Mouse (Mus musculus): ENCODE measurements around the gene Hs2st1.

Gene Hs2st1

DNA sequence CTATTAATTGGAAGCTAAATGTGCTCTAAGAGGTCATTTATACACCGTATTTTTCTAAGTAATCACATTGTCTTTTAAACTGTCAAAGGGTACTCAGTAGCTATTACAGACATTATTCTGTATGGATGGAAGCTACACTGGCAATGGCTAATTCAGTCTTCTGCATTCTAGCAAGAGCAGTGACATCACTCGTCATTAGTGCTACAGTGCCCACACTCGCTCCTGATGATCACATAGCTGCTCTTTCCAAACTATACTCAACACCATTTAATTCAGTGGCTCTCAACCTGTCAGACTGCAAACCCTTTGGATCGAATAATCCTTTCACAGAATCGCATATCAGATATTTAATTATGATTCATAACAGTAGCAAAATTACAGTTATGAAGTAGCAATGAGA, 19.3 kb downstream of the Hs2st1 start:
- DNase-seq, result no peak

DNA sequence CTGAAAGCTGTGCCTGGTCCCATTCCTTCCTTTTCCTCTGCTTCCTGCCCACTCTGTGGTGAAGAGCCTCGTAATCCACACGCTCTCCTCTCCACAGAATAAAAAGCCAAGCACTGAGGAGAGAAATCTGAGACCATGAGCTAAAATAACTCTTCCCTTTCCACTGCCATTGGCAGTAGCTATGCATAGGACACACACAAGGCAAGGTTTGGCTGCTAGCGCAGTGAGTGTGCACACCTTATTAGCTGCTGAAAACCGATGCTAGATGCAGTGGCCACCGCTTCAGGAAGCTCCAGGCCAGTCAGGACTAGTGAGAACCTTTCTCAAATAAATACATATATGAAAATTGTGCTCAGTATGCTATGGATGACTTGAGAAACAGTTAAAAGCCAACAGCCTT, 19.9 kb downstream of the Hs2st1 start:
- DNase-seq, result no peak

DNA sequence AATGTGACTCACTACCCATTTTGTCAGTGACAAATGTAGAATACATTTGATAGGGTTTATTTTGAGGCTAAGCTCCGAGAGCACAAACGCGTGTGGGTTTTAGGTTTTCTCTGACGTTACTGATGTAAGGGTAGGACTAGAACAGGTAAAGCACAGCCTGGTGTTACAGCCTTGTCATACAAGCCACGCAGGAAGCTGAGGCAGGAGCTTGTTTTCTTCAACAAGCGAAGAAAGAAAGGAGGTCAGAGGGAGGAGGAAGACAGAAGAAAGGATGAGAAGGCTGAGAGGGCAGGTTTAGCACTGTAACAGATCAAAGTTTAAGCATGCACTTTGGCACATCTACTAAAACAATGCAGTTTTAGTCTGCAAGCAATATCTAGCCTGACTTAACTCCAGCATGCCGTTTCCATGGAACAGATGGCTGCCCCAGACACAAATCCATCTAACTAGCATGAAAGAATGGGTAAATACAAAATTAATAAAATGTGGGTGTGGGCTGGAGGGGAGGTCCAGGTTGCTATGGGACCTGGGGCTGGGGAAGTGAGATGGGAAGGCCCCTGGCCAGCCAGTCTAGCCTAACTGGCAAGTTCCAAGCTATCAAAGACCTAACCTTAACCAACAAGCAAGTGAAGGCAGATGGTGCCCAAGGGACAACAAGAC, 21.7 kb downstream of the Hs2st1 start:
- no peak for DNase-seq

GRCm38 (mm10) chr3:144546490-144546889, 23.5 kb downstream of the Hs2st1 start:
- DNase-seq, result no peak

DNA sequence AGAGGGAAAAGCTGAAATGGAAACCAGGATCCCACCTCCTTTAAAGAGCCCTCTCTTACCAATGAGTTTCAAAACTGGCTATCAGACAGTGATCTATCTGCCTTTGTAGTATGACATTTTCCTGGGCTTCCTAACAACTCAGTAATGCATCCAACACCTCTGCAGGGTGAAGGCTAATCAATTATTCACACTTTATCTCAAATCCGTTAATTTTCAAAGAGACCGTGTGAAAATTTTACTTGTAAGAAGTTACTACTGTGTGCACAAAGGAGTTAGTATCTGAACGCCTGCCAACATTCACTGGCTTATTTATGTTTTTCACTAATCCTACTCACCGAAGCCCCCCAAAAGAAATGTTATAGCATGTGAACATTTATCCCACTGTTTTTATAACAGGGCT, 24.1 kb downstream of the Hs2st1 start:
- no peak for DNase-seq

DNA sequence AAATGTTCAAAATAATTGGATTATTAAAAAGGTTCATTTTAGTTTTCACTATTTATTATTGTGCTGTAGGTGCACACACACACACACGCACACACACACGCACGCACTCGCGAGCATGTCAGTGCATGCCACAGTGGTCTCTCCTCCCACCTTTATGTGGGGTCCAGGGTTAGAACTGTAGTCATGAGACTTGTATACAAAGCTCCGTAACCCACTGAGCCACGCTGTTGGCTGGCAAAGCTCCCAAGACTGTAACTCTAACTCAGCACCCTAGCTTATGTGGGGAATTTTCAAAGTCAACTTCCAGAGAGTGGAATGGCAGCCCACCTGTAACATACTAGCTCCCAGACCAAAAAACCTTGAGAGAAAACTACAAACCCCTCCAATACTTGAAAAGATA, 24.8 kb downstream of the Hs2st1 start:
- no peak for DNase-seq

- no peak for DNase-seq
These were observed 28.0 kb downstream of the Hs2st1 start for GRCm38 (mm10) chr3:144541906-144542438.

- no peak for DNase-seq
These were observed 29.2 kb downstream of the Hs2st1 start for GRCm38 (mm10) chr3:144540805-144541204.

DNA sequence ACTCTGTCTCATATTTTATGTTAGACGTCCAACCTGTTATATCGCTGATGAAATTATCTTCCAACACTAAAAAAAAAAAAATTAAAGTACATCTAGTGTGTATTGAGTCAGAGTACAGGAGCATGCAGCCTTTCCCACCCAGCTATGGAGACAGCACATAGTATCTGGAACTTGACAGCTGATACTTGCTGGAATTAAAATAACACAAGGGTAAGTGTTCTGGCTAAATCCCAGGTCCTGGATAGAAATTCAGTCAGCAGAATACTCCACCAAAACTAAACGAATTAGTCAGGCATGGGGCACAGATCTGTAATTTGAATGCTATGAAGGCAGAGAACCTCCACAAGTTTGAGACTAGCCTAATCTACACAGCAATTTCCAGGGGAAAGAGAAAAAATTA, 30.9 kb downstream of the Hs2st1 start:
- no peak for DNase-seq

DNA sequence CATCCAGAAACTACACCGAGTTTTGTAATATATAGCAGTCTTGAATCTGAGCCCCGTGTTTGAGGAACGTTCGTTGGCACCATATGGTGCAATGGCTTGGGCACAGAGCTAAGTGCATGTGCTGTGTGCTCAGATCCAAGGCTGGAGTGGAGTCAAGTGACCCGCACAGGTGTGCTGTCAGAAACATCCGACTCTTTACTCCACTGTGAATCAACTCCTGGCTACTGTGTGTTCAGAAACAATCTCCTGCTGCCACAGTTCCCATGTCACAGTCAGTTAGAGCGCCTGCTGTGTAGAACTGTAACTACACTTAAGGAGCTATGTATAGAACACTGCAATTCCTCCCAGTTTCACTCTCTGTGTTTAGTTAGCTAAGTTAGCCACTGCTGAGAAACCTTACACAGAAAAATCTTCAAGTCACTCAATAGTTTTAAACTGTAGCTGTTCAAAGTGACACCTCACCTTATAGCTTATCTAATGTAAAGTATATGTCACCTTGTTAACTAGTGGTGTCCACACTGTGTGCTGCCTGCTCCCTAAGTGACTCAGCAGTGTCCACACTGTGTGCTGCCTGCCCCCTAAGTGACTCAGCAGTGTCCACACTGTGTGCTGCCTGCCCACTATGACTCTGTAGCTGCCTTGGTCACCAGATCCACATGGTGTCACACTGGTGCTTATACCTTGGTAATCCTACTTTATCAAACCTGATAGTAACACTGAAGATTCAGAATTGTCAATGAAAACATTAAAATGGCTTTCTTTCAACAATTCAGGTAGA, 32.7 kb downstream of the Hs2st1 start:
- peak; percentile 27 to 36 for DNase-seq

DNA sequence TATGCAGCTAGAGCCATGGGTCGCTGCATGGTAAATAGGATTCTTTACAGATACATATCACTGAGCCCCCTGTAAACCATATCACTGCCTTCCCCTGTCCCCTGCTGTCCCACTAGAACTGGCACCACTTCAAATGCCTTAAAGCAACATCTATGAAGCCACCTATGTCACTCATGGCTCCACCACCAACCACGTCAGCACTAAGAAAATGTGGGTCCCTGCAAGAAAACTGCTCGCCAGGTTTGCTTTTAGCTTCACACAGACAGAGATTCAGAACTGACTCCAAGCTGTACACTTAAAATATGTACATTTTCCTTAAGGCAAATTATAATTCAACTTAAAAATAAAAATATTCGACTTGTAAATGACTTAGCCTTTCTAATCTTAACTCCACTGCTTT, 34.9 kb downstream of the Hs2st1 start:
- no peak for DNase-seq

- DNase-seq, result peak; percentile 63 to 68
These were observed 39.0 kb downstream of the Hs2st1 start for GRCm38 (mm10) chr3:144531023-144531422.

- peak; percentile 40 to 55 for DNase-seq
These were observed 42.1 kb downstream of the Hs2st1 start for GRCm38 (mm10) chr3:144527918-144528317.

DNA sequence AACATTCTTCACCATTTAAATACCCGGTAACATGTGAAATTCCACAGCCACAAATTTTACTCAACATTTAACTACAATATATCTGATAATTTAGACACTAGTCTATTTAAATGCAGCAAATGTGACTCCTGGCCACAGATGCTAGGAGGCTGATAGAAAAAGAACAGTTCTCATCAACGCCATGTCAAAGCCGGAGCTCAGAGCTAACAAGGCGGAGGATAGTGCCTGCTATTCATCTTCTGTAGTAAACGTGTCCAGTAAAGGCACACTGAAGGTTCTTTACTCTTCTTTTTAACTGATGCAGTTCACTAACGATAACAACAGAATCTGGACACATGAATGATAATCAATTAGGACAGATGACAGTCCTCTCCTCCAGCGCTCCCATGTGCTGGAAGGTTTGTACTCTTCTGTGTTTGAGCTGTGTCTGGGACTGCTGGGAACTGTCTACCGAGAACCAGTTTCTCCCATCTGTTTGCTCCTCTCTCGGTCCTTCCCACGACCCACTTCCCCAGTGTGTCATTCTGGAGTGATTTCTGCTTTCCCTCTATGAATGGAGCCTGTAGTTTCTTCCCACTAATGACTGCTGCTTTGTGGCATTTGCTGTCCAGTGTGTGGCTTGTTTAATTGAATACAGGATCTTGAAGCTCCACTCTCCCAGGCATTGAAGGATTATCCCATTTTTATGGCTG, 50.3 kb downstream of the Hs2st1 start:
- no peak for DNase-seq

DNA sequence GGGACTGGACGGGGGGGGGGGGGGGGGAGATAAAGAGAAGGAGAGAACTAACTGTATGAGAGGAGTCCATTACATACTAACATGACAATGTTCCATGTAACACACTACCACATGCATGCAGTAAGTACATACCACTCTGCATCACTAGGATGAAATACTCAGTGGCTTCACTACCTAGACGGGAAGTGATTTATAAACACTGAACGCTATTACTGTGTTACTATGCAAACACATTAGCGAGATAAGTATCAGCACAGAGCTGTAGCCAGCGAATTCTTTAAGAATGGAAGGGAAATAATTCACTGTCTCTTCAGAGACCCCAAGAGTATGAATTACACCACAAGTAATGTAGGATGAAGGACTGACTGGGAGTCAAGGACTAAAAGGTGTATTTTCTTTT, 51.1 kb downstream of the Hs2st1 start:
- DNase-seq, result no peak

GRCm38 (mm10) chr3:144515286-144515685, 54.7 kb downstream of the Hs2st1 start:
- DNase-seq, result no peak

DNA sequence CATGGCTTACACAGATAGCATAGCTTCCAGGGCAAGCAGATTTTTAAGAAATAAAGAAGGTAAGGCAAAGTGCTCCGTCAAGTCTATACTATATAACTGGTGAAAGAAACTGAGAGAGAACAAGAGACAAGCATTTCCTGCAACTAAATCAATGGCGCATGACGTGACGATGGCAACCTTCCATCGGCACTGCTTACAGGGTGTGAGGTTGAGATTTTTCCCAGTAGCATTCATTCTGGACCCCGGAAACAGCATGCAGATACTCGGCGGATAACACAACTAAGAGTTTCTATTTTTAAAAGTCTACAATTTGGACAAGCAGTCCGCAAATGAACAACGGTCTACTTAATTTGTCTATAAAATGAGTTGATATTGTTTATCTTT, 55.9 kb downstream of the Hs2st1 start:
- DNase-seq, result no peak

DNA sequence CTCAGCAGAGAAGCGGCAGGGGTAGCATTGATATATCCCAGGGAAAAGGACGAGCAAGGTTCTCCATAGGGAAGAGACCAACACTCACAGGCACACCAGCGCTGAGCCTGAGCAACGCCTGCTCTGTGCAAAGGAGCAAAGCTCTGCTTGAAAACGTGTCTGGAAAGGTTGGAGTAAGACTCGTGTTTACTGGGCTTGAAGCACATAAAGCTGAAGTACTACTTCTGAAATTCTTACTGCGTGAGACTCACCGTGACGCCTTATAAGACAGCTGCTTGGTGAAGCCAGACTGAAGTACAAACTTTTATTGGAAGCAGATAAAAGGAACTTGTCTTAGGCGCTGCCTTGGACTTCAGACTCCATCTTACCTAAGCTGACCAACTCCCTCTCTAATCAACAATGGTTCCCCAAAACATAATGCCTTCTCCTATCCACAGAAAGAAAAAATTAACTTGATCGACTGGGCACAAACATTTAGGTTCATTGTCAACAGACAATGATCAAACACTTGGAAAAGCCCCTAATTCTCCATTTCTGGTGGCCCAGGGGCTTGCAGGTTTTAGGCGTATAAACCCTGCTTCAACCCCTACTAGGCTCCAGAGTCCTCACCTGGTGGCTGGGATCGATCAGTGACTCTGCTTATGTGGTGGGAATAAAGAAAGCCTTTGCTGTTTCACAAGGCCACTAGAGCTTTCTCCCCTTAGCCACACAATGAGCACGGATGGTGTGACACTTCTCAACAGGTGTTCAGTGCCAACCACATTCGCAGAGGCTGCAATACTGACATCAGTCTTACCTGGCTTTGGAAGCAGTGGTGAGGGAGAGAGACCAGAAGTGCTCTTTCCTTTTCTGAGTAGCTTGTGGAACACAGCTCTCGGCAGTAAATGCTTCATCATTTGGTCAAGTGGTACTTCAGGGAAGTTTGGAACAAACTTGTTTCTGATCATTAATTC, 56.5 kb downstream of the Hs2st1 start:
- no peak for DNase-seq

DNA sequence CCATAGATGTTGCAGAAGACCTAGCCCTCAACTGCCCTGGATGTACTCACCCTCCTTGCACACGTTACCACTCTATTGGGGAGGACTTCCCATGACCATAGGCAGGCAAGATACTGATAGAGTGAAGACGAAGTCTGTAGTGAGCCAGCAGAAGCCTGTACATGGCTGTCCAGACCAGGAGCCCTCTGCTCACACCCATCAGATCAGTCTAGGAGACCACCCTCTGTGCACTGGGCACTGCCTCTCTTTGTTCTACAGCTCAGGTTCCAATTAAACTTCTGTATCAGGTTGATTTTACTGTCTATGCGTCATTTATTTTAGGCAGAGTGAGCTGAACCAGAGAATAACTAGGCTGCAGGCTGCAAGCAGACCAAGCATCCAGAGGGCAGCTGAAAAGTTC, 59.3 kb downstream of the Hs2st1 start:
- no peak for DNase-seq

- no peak for DNase-seq
These were observed 61.6 kb downstream of the Hs2st1 start for GRCm38 (mm10) chr3:144508342-144508741.

- no peak for DNase-seq
These were observed 62.1 kb downstream of the Hs2st1 start for GRCm38 (mm10) chr3:144507885-144508284.

GRCm38 (mm10) chr3:144506213-144506612, 63.8 kb downstream of the Hs2st1 start:
- no peak for DNase-seq

- DNase-seq, result no peak
These were observed 68.1 kb downstream of the Hs2st1 start for GRCm38 (mm10) chr3:144501930-144502329.
